Mouse (Mus musculus) adrenal gland, adult 8-10 months (tissue): Measurements from ENCODE around the gene Gna12. TPM values are rescaled to one million over a fixed set of nuclear protein-coding genes. Genes with fewer than 3 reads are reported as not detected.

Source experiments
- DNase-seq: peaks from one replicate; pipeline ENCODE4 v3.0.0; 2022
- total RNA-seq, 4 experiments: library from RNA; stranded (reverse); gene quantifications; 2 replicates each; pipeline ENCODE4 v1.2.4; 2022

Gna12 gene
- total RNA-seq, 4 experiments from 2014 or later = 135 to 173 (median 141) TPM

DNA sequence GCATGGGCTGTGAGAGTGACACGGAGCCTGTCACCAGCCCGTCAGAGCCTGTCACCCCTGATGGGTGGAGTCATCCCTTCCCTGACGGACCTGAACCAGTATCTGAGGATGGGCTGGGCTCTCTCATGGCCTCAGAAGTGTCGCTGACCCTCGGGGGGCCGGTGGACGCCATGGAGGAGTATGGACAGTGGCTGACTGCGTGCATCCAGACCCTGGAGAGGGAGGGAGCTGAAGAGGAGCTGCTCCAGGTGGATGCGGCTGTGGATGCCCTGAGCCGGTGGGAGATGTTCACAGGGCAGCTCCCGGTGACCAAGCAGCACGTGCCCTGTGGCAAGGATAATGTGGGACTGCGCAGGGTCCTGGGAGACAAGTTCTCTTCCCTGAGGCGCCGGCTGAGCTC lies 78.2 kb downstream of the Gna12 start:
- no peak for DNase-seq

DNA sequence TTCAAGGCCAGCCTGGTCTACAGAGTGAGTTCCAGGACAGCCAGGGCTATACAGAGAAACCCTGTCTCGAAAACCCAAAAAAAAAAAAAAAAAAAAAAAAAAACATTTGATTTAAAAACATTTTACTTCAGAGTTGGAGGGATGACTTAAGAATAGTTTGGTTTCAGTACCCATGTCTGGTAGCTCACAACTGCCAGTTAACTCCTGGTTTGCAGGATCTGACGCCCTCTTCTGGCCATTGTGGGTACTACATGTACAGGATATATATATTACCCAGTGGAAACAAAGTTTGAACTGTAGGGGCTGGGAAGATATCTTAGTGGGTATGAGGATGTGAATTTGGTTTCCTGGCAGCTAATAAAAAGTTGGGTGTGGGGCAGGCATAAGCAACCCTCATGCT lies 79.3 kb downstream of the Gna12 start:
- DNase-seq = no peak

DNA sequence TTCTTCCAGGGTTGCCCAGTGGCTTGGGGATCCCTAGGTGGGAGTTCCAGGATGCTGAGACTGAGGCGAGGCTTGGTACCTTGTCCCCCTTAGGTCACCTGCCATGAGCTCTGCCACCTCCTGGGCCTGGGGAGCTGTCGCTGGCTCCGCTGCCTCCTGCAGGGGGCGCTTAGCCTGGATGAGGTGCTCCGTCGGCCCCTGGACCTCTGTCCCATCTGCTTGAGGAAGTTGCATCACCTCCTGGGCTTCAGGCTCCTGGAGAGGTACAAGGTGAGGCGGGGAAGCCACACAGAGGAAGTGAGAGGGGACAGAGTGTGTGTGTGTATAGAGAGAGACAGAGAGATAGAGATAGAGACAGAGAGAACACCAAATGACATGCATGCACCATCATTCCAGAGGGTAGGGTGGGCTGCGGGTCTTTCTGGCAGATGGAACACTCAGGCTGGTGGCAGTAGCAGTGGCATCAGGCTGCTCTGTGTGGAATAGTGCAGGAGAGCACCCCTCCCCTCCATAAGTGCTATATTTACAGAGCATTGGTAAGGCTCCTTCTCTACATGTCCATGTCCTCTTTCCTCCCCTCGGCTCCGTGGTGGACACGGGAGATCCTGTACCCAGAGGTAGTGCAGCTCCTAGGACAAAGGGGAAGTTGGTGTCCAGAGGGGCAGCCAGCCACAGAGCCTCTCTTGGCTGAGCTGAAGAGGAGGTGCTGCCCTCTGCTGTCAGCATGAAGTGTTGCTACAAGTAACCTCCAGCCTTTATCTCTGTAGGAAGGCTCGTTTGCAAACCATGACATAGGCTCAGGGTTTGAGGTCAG lies 81.0 kb downstream of the Gna12 start:
- DNase-seq = no peak

DNA sequence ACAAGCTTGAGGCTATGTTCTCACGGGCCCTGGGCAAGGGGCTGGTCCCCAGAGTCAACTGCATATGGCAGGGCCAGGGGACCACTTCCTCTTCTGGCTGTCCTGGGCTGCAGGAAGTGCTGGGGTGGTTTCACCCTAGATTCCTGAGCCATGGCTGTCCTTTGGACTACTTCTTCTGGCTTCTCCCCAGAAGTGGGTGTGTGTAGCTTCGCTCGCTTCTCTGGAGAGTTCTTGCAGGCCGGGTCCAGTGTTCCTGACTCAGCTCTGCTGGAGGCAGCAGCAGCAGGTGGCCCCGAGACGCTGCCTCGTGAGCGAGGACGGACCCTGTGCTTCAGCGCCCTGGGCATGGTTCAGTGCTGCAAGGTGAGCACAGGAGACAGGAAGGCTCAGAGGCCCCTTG lies 81.8 kb downstream of the Gna12 start:
- no peak for DNase-seq

DNA sequence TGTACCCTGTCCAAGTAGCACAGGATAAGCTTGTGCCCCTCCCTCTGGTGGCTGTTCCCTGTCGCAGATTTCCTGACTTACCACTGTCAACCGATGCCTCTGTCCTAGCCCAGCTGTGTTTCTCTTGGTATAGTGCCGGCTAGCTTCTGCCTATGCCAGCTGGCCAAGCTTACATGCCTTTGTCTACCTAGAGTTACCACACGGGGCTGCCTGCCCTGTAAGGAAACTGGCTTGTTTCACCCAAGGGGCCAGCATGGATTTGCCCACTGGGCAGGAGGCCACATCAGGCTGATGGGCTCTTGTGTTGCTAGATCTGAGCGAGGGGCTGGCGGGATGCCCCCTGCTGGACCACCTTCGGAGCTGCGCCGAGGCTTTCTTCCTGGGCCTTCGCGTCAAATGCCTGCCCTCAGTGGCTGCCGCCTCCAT lies 86.5 kb downstream of the Gna12 start:
- no peak for DNase-seq

DNA sequence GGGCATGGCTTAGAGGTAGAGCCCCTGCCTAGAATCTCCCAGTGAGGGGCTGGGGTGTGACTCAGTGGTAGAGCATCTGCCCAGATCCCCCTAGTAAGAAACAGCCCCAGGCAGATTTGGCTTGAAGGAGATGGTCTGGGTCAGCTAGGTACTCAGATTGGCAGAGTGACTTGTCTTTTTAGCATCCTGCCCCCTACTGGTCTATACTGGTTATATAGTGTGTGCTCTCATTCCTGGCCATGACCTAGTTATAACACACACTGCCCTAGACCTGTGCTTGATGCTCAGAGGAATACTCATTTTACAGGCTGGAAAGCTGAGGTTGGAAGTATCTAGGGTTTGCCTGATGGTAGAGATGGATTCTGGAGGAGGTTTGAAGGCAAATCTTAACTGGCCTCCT lies 88.4 kb downstream of the Gna12 start:
- no peak for DNase-seq

DNA sequence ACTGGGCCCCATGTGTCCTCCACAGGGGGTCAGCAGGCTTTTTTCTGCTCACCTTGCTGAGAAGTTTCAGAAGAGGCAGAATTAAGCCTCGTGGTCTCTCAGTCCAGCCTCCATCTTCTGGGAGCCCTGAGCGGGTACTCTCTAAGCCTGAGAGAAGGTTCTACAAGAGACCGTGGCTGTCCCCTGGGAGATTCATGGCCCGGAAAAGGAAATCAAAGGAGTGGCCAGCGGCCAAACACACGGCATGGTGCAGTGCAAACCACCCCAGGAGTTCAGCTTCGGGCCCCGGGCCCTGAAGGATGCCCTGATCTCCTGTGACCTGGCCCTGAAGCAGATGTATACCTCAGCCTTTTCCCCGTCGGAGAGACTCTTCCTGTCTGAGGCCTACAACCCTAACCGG lies 89.2 kb downstream of the Gna12 start:
- no peak for DNase-seq

DNA sequence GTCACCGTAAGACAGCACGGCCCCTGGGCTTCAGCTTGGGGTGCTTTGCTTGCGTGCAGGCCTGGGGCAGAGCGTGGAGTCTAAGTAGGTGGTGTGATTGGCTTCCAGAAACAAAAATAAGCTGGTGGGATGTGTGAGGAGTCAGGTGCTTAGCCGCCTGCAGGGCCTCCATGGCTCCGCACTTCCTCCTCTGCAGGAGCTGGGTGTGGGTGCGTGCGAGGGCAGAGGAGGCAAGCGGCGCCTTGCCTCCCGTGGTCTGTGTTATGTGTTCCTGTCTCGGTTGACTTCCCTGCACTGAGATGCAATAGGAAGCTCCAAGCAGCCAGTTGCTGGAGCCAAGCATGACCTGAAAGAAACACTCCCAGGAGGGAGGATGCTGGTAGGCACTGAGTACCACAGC lies 90.4 kb downstream of the Gna12 start:
- DNase-seq = no peak

DNA sequence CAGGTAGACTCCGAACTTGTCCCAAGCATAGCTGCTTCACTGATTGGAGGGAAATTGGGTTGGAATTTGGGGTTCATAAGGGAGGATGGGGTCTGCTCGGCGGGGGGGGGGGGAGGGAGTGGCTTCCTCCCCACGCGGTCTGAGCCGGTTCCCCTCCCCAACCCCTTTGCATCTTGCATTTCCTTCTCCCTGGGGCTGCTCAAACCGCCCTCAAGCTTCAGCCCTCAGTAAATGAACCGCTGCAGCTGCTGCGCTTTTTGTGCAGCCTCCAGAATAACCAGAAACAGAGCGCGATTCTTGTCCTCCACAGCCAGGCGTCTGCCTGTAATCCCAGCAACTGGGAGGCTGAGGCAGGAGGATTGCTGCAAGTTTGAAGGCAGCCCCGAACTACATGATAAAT lies 94.1 kb downstream of the Gna12 start:
- no peak for DNase-seq

DNA sequence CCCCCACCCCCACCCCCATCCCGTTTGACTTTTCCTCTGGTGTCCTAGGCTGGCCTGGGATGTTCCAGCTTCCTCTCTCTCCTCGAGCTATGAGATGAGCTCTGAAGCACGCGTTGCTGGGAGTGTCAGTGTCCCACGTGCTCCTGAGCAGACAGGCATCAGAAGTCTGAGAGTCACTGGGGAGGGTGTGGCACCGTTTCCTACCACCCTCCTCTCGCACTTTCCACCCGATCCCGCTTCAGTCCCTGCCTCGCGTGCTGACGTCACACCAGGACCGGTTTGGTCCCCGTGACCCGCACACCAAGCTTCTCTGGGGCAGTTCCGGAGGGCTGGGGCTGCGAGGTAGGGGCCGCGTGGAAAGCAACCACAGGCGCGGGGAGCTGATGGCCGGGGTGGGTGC lies 94.9 kb downstream of the Gna12 start:
- no peak for DNase-seq

DNA sequence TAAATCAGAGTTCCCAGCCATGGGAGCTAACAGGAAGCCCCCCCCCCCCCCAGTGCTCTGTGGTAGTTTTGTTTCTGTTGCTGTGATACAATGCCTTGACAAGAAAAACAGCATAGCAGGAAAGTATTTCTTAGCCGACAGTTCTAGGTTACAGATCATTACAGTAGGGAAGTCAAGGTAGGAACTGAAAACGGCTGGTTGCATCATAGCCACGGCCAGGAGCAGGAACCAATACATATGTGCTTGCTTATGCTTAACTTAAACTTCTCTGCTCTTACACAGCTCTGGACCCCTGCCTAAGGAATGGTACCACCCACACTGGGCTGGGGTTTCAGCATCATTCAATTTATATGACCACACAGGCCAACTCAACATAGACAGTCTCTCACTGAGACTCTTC lies 96.9 kb downstream of the Gna12 start:
- no peak for DNase-seq

DNA sequence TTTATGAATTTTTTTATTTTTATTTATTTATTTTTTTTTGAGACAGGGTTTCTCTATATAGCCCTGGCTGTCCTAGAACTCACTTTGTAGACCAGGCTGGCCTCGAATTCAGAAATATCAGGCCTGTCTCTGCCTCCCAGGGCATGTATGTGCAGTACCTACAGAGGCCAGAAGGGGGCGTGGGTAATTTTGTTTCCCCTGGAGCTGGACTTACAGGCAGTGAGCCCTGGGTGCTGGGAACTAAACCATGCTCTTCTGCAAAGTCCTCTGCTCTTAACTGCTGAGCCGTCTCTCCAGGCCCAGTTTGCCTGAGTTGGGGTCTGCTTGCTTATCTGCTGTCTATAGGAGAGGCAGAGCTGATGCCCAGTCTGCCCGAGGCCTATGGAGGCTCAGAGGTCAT lies 98.0 kb downstream of the Gna12 start:
- DNase-seq = no peak

DNA sequence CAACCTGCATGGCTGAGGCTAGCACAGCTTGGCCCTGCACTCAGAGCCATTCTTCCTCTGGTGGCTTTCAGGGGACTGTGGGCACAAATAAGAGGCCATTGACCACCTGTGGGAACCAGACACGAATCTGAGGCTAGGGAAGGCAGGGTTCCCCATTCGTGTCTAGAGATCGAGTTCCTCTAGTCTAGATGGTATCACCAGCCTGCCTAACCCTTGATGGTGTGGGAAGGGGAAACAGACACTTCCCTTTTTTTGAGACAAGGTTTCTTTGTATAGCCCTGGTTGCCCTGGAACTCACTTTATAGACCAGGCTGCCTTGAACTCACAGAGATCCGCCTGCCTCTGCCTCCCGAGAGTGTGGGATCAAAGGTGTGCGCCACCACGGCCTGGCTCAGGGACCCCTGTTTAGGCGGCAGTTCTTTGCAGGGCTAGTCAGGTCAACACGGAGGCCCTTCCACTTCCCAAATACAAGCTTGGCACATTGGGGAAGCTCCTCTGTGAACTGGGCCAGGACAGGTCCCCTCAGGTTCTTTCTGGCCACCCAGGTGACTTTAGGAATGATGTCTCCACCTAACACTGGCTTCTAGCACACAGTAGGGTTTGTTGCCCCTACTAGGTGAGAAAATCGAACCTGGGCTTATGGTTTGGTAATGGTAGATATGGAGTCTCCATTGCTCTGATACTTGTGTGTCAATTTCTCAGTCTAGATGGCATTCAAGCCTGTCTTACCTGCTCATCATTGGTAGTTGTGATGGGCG lies 99.0 kb downstream of the Gna12 start:
- DNase-seq = no peak

DNA sequence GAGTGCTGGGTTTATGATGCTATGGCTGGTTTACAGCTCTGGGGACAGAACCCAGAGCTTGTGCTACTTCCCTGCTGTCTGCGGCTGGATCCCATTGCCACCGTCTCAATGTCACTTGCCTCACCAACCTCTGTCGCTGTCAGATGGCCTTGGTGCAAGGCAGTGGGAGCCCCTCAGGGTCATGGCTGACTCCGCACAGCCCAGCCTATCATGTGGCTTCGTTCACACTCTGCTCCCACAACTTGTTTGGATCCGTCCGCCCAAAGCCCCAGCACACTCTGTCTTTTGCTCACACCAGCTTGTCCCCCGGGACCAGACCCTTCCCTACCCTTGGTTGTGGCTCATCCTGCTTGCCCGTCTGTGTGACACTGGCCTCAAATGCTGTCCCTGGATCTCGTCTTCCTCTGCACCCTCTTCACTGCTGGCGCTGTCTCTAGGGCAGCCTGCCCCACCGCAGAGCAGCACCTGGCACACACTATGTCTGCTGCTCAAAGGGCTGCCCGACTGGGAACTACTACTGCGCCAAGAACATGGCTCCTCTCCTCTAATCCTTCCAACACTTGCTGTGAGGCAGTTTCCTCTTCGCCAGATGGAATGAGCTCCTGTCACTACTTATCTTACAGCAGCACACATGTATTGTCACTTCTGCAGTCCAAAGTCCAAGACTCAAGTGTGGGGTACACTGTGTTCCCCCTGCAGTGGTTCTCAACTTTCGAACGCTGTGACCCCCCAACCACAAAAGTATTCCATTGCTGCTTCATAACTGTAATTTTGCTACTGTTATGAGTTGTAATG lies 103.1 kb downstream of the Gna12 start:
- DNase-seq = peak; percentile 79

DNA sequence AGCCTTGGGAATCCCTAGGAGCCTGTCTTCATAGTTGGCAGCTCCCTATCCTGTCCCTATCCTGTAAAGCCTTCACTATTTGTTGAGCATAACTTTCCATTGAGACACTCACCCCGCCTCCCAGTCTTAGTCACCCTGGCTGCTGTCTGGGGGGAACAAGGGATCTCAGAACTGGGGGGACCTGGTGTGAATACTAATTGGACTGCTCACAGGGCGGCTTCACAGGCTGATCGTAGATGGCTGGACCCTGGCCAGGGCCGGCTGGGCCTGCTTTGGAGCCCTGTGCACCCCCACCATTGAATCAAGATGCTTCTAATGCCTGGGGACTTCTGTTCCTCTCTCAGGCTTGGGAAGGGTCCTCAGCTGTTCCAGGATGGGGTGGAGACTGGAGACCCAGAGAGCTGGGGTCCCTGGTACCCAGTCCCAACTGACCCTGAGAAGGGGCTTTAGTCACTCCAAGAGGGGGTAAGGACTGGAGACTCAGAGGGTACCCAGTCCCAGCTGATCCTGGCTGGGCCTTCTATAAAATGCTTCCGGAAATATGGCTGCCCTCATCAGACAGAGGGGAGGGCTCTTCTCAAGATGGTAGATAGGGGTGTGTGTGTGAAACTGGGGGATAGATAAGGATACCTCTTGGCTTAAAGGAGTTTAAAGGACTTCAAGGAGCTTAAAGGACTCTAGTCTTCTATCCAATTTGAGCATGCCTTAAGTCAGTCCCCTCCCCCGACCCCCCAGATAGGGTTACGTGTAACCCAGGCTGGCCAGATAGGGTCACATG lies 104.0 kb downstream of the Gna12 start:
- DNase-seq = no peak

DNA sequence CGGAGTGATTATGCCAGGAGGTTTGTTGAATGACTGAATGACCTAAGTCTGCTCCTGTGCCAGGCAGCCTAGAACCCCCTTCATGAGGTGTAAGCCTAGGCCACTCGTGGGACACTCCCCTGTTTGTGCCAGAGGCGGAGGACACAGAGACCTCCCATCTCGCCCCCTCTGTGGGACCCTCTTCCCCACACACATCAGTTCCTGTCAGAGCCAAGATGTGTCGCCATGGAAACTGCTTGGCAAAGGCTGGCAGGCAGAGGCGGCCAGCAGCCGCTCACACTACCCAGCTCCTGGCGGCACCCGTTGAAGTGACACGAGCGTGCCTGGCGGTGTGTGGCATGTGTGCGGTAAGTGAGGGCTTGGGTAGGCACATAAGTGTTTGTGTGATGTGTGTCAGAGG lies 106.4 kb downstream of the Gna12 start, which contains the start of gene Amz1:
Amz1 (plus strand) TSS at position 306 of the 400 bp plus-strand sequence.
- no peak for DNase-seq

DNA sequence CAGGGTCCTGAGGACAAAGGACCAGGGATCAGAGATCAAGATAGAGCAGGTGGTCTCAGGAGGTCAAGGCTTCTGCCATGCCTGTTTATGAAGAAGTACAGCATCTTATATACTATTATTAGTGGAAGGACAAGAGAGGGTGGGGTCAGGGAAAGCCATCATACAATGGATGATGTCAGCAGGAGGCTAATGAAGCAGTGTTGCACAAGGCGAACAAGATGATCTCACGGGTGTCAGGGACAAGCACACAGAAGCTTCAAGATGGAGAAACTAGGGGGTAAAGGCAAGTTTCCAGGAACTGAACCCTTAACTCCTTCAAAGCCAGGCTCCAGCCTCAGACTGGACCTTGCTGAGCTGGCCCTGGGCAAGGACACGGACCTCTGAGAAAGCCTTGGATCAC lies 108.1 kb downstream of the Gna12 start:
- peak; percentile 33 for DNase-seq

DNA sequence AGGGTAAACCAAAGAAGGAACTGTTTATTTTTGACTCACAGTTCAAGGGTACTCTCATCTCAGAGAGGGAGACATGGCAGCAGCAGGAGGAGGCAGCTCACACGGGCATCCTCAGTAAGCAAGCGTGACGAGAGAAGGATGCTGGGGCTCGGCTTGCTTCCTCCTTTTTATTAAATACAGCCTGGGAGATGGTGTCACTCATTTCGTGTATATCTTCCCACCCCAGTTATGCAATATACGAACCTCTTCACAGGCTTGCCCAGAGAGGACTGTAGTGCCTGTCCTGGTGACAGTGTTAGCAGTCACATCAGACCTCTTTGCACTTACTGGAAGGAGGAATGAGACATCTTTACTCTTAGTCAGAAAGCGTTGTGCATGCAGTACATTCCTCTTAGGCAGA lies 109.5 kb downstream of the Gna12 start:
- no peak for DNase-seq

DNA sequence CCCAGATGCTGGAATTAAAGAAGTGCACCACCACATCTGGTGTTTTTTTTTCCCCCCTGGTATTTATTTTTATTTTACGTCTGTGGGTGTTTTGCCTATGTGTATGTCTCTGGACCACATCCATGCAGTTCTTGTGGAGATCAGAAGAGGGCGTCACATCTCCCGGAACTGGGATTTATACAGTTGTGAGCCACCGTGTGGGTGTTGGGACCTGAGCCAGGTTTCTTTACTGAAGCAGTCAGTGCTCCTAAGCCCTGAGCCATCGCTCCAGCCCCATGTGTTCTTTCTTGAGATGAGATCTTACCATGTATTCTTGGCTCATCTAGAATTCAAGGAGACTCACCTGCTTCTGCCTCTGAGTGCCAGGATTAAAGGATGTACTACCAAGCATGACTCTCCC lies 119.2 kb downstream of the Gna12 start:
- no peak for DNase-seq

DNA sequence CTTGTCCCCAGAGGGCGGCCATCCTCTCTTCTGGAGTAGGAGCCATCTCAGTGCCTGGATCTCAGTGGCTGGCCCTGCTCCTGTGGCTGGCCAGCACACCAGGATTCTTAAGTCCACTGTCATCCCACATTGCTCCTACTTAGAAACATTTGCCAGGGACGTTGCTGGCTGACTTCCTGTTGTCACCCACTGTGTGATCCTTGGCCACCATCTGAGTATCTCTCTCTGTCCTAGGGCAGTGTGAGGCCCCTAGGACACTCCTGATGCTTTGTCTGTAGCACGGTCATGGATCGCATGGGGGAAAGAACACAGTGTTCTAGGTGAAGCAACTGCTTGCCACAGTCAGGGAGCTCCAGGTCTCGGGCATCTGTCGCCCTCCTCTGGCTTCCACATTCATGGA lies 119.9 kb downstream of the Gna12 start:
- no peak for DNase-seq
